Mouse (Mus musculus) left cerebral cortex, adult 2 months (tissue): Measurements from ENCODE around the gene Cc2d1b. TPM values are rescaled to one million over a fixed set of nuclear protein-coding genes. Genes with fewer than 3 reads are reported as not detected.

ENCODE experiments used
- DNase-seq, 2 experiments: peaks; one replicate each; pipeline ENCODE4 v3.0.0; 2021 to 2022; ENCODE audit warnings: low spot score in 2 of 2, mixed read lengths in 1 of 2; ENCODE audit errors: extremely low spot score in 1 of 2
- H3K27ac ChIP-seq: fragments of 200-600 bp; 2 replicates; pipeline ENCODE4 v1.8.1; 2022
- H3K4me3 ChIP-seq: fragments of 200-600 bp; 2 replicates; pipeline ENCODE4 v1.8.1; 2022
- CTCF ChIP-seq: fragments of 200-600 bp; IDR thresholded peaks from 2 replicates; pipeline ENCODE4 v1.8.1; 2022; ENCODE audit warnings: antibody characterized with exemption, mild to moderate bottlenecking, moderate library complexity
- intact Hi-C: fragments of 180-260 bp; cut with DNase I; formaldehyde crosslinking; loops from one replicate; pipeline ENCODE4 v1.15.1; 2025
- long read RNA-seq, 2 experiments: library from polyadenylated mRNA; stranded (forward); transcript quantifications; one replicate each; pipeline ENCODE4 v2.0.0; 2021; ENCODE audit warnings: borderline mapping rate in 2 of 2
- total RNA-seq, 2 experiments: library from RNA; stranded (reverse); gene quantifications; 2 replicates each; pipeline ENCODE4 v1.2.3; 2021

The Cc2d1b gene
- total RNA-seq = 10 to 100 TPM; 35.5 to 40.3 TPM
- long read RNA-seq, experiment 1, transcript Cc2d1b-201 (25 exons, 3,303 nt) = major isoform, 9 of 20 reads
- long read RNA-seq, experiment 1, partial matches to known transcripts = 3 of 20 reads
- long read RNA-seq, experiment 1, other reads (novel, unspliced or antisense) = 8 of 20 reads
- long read RNA-seq, experiment 2, transcript Cc2d1b-201 (25 exons, 3,303 nt) = major isoform, 5 of 18 reads
- long read RNA-seq, experiment 2, partial matches to known transcripts = 2 of 18 reads
- long read RNA-seq, experiment 2, other reads (novel, unspliced or antisense) = 11 of 18 reads

GRCm38 (mm10) chr4:108619587-108620341, at the start of gene Cc2d1b:
TSS of gene Cc2d1b (plus strand) at chr4:108619940.
- H3K27ac ChIP-seq = peak within 1 kb of the TSS; percentile 98
- peak; percentile 24 for TF ChIP-seq CTCF
- DNase-seq = peak; percentile 92 to 94
- peak within 1 kb of the TSS; percentile 95 for H3K4me3 ChIP-seq
- intact Hi-C loops = loop anchor here (1.0 kb wide), 2 partner anchors 40 to 214 kb away; partner anchors contain the start of genes Btf3l4, Orc1 and Prpf38a

DNA sequence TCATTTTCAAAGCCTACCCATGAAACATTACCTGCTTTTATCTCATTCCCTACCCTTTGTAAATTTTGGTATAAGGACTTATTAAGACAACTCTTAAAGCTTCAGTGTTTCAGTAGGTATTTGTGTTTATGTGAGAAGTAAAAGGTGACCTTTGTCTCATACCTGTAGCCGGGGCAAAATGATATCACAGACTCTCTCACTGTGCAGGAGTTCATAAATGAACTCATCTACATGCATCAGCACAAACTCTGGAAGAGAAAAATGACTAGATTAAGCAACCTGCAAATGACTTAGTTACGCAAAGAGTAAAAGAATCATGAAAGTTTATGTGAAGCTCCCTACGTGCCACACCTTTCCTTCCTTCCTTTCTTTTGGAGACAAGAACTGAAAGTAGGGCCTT, 47.1 kb upstream of the Cc2d1b start:
- intact Hi-C loops = no loop called here
- no peak for TF ChIP-seq CTCF
- DNase-seq = no peak
- H3K4me3 ChIP-seq = no peak overlapping the region
- H3K27ac ChIP-seq = no peak overlapping the region

- peak within 1 kb of the TSS; percentile 87 for H3K4me3 ChIP-seq
- no peak for TF ChIP-seq CTCF
- peak within 1 kb of the TSS; percentile 87 for H3K27ac ChIP-seq
- DNase-seq = peak; percentile 96 to 97
- intact Hi-C loops = loop anchor here (1.0 to 5.0 kb wide), 3 partner anchors 40 to 253 kb away; partner anchors contain the start of genes Btf3l4, Cc2d1b and Txndc12
Measured at GRCm38 (mm10) chr4:108578840-108579742, 40.6 kb upstream of the Cc2d1b start, which contains the start of the genes Prpf38a and Orc1. TSS of gene Prpf38a (minus strand) at chr4:108579336. TSS of gene Orc1 (plus strand) at chr4:108579423.

- DNase-seq = no peak
- TF ChIP-seq CTCF = no peak
- Histone ChIP-seq H3K27ac (no peak overlapping the region), H3K4me3 (peak overlapping the region; percentile 87)
- intact Hi-C loops = loop anchor here (1.0 to 5.0 kb wide), 3 partner anchors 39 to 252 kb away; partner anchors contain the start of genes Btf3l4, Cc2d1b and Txndc12
Measured at GRCm38 (mm10) chr4:108579743-108580411, 39.9 kb upstream of the Cc2d1b start.

DNA sequence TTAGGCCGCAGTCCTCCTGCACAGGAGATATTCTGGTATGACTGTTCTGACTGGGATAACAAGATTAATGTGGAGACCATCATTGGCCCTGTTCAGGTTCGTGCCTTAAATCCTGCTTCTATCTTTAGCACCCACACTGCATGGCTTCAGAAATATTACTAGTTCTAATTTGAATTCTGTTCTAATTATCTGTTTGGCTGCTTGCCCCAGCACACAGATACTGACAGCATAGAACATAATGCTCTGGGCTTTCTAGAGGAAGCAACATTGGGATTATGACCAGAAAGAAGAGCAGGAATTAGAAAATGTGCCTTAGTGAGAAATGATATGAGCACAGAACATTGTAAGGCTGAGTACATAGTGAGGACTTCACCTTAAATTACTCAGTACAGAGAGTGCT, 26.4 kb upstream of the Cc2d1b start:
- H3K27ac ChIP-seq = no peak overlapping the region
- DNase-seq = no peak
- H3K4me3 ChIP-seq = no peak overlapping the region
- no peak for TF ChIP-seq CTCF
- intact Hi-C loops = no loop called here

DNA sequence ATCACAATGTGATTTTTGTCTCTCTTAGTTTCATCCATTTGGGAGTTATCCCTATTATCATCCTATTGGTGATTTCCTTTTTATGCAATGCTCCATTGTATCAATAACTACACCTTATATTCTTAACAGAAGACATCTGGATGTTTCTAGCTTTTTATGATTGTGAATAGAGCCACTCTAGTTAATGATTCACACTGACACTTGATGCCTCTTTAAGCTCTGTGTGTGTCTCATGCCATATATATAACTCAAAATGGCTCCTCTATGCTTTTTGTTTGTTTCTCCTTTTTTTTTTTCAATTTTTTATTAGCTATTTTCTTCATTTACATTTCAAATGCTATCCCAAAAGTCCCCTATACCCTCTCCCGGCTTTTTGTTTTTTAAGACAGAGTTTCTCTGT, 24.0 kb upstream of the Cc2d1b start:
- no peak for TF ChIP-seq CTCF
- H3K4me3 ChIP-seq = no peak overlapping the region
- no peak for DNase-seq
- no peak overlapping the region for H3K27ac ChIP-seq
- intact Hi-C loops = no loop called here

GRCm38 (mm10) chr4:108598306-108598705, 21.4 kb upstream of the Cc2d1b start:
- no peak overlapping the region for H3K4me3 ChIP-seq
- no peak for TF ChIP-seq CTCF
- intact Hi-C loops = no loop called here
- H3K27ac ChIP-seq = no peak overlapping the region
- DNase-seq = no peak

- Histone ChIP-seq H3K27ac (no peak overlapping the region), H3K4me3 (no peak overlapping the region)
- no peak for DNase-seq
- intact Hi-C loops = no loop called here
- TF ChIP-seq CTCF = no peak
Measured at GRCm38 (mm10) chr4:108601870-108602269, 17.9 kb upstream of the Cc2d1b start.

DNA sequence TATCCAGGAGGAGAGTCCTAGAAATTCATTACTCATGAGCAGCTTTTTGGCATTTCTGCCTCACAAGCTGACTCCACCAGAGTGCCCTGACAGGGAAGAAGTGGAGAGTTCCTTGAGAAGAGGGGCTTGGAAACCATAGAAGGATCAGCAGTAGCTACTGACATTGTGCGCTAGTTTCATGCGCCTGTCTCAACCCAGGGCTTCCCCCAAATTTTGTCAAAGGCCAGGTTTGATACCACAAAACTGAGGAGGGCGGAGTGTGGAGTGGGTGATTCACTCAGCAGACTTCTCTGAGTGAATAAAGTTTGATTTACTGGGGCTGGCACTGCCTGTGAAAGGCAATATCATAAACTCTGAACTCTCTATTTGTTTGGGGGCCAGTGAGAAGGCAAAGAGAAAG, 11.1 kb upstream of the Cc2d1b start:
- TF ChIP-seq CTCF = no peak
- DNase-seq = no peak
- Histone ChIP-seq H3K27ac (no peak overlapping the region), H3K4me3 (no peak overlapping the region)
- intact Hi-C loops = no loop called here

GRCm38 (mm10) chr4:108610935-108611334, 8.8 kb upstream of the Cc2d1b start:
- Histone ChIP-seq H3K4me3 (no peak overlapping the region), H3K27ac (0 out of 2 replicates have a peak overlapping the region, but pooled peaks have one; percentile 24)
- DNase-seq = no peak
- no peak for TF ChIP-seq CTCF
- intact Hi-C loops = no loop called here

DNA sequence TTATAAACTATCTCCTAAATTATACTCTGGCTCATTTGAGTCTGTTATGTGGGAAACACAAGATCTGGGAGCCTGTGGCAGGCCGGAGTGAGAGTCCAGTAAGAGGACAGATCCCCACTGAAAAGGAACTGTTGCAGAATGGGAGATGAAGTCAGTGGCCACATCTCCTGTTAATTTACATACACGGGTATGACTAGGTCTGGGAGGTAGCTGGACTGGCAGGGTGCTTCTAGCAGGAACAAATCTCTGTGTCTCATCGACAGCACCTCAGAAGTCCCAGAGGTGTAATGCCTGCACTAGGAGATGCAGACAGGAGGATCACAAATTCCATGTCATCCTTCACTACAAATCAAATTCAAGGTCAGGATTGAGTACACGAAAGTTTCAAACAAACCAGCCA, 1.2 kb upstream of the Cc2d1b start:
- intact Hi-C loops = no loop called here
- TF ChIP-seq CTCF = no peak
- H3K27ac ChIP-seq = peak overlapping the region; percentile 98
- DNase-seq = no peak
- H3K4me3 ChIP-seq = peak overlapping the region; percentile 95
